Mouse (Mus musculus) adrenal gland, adult (tissue): ENCODE measurements at regions not wholly inside any gene's neighbourhood (a gene's known extent, or its start where the extent isn't known, plus 50 kb on each side); places are given as distances from the start of the nearest gene placed in this dataset.

Experiments
- DNase-seq, 2 experiments: peaks; one replicate each; pipeline ENCODE4 v3.0.0; 2022 to 2023; ENCODE audit warnings: low spot score in 1 of 2; ENCODE audit not compliant: inconsistent age in 2 of 2

GRCm38 (mm10) chr17:60018752-60019323 is 1005.7 kb upstream of the Nudt12 start:
- no peak for DNase-seq

GRCm38 (mm10) chr17:59997952-59998351 is 984.8 kb upstream of the Nudt12 start:
- DNase-seq, result no peak

DNA sequence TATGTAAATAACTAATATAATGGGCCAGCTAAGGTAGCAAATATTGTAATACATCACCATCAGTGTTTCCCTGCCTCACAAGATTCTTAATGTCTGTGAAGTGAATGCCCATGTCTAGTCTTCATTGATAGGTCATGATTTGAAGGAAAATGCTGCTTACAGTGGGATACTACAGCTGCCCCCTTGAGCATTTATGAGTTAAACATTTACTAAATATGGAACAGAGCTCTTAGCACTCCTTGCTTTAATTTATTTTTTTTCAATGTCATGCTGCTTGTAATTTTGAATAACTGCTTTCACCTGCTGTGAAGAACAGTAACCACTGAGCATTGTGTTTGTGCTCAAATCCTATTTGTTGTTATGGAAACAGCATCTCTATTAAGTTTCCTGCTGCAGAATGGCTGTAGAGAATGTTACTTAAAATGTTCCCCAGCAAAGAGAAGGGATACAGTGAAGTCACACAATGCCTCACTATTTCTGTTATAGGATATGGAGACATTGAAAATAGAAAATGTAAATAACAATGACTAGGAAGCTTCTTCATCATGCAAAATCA is 966.2 kb upstream of the Nudt12 start:
- DNase-seq, result no peak

DNA sequence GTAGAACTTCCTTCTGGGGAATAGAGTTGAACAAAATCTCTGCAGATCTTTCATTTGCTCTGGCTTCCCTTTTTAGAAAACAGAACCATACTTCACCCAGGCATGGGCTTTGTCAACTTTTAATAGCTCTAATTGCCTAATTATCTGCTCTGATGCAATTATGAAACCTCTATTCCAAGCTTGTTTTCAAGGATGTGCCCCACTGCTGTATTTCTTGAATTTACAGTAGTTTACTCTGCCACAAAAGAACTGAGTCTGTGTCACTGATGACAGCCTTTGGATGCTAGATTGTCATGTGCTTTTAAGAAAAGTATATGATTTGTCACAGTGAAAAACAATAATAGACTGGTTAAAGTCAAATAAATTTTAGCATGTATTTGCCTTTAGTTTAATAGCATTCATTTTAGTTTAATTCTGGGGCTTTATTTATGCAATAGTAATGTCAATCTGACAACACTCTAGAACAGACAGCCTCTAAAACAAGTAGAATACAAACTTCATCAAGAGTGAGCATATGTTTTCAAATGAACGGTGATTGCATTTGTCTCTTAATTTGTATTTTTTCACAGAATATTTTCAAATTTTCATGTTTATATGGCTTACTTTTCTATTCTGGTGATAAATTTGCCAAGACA is 964.1 kb upstream of the Nudt12 start:
- DNase-seq, result peak in 1 of 2 experiments; percentile 24

- no peak for DNase-seq
Measured at GRCm38 (mm10) chr17:59967383-59967782, 954.2 kb upstream of the Nudt12 start.

DNA sequence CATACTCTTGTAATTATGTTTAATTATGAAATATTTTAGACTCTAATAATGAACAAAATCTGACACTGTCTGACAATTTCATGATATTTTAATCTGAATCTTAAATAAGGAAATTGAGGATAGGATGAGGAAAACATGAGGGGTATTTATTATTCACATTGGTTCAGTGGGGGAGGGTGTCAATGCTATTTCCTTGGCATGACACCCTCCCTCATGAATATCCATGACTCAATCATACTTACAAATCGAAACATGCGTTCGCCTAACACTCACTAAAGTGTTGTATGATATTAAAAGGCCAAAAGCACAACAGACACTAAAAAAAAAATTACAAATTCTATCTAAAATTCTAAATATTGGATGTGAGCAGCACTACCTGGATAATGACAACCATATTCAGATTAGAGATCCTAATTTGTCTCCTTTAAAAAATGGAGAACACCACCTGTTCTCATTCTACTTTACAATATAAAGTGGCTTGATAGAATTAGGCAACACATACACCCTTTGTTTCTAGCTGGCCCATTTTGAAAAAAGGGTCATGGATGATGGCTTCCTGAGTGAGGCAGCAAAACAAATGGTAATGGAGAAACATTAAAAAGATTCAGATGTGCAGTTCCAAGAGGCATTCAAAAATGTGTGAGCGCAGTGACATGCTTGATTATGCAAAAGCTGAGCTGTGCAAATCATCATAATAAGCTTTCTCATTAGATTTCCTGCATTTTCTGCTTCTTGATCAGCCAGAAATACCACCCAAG is 942.3 kb upstream of the Nudt12 start:
- DNase-seq, result no peak

GRCm38 (mm10) chr17:59946433-59946832 is 933.3 kb upstream of the Nudt12 start:
- DNase-seq, result no peak

- no peak for DNase-seq
Measured at GRCm38 (mm10) chr17:59904395-59904794, 891.2 kb upstream of the Nudt12 start.

GRCm38 (mm10) chr17:59877791-59878190 is 864.6 kb upstream of the Nudt12 start:
- DNase-seq, result no peak

DNA sequence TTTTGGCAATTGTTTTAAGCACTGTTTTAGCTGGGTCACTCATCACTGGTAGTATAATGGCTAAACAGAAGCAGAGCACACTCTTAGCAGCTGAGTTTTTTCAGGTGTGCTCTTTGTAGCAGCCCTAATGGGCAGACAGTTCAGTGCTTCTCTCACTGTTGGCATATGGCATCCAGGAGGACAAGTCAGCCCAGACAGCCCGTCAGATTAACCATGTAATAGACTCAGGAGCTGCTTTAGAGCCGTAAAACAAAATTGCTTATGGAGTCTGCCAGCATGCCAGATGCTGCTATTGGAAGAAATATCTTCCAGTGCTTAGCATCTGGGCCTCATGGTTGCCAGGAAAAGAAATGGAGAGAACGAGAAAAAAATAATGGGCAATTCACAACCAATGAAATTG is 835.7 kb upstream of the Nudt12 start:
- no peak for DNase-seq

DNA sequence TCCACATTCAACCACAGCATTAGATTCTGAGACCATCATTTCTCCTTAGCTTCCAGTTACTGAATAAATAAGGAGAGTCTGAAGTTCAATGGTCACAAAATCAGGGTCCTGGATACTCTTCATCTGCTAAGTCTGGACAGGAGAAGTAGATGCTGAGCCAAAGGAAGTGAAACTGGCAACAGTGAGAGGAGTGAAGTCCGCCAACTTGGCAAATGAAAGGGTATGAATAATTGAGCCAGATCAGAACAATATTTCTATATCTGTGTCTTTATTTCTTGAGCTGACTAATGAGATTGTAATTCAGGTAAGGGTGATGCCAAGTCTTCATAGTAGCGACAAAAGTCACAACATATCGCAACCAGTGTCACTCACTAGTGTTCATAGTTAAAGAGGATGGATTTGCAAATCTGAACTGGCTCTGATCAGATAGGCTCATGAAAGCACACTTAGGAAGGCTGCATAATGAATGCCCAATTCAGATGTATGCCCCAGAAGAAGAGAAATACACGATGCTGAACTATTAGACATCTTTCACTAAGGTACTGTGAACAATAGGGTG is 832.2 kb upstream of the Nudt12 start:
- DNase-seq, result peak in 1 of 2 experiments; percentile 13

DNA sequence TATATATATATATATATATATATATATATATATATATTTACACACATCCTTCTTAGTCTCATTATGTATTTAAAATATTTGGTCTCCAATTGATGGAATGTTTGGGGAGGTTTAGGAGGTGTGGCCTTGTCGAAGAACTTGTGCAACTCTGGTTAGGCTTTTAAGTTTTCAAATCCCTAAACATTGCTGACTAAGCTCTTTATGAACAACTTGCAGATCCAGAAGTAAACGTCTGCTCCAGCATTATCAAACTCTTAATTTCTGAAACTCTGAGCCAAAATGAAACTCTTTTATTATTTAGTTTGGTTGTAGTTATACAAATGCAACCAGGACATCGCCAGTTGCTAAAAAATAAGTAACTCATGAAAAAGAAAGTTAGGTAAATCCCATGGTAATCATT is 792.7 kb upstream of the Nudt12 start:
- no peak for DNase-seq

GRCm38 (mm10) chr17:59793434-59793833 is 780.3 kb upstream of the Nudt12 start:
- no peak for DNase-seq

DNA sequence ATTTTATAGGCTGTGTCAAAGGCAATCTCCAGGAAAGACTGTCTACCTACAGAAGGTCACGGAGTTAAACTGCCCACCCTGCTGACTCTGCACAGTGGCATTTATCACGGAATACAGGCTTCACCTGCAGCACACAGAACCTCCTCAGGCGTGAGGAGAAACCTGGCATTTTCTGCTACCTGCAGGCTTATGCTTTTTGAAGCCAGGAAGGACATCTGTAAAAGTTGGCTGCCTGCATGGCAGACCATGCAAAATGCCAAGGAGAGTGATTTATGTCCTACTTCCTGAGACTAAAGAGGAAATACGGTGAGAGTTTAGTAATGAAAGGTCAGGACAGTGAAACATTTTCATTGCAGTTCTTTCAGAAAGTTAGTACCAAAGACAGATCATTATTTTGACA is 779.6 kb upstream of the Nudt12 start:
- peak; percentile 5 to 59 for DNase-seq

DNA sequence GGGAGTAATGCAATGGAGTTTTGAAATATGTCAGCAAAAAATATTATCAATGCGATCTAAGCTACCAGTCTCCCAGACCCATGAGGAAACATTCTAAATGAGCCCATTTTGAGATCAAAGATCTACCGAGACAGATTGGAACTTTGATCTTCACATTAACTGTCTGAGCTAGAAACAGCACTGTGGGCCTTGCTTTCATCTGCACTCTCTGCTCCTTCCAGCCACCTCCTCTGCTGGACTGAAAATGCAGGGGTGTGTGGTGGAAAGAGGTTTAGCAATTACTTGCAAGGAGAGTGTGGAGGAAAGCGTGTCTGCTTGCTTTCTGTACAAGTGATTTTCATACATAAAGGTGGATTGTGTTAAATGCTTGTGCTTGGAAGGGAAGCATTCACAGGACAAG is 760.9 kb upstream of the Nudt12 start:
- peak; percentile 5 to 39 for DNase-seq

DNA sequence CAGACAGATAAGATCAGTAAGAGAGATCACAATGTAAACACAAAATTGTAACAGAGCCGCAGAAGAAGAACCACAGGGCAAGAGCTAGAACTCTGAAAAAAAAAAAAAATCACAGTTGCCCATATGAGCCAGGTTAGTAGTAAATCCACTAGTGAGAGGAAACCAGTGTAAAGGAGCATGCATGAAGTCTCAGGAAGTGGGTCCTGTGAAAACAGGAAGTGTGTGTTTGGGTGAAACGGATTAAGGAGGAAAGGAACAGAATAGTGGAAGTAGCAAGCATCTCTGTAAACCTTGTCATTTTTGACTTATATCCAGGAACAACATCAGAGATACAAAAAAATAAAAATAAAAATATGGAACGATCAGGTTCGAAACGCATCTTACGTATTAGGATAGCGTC is 753.4 kb upstream of the Nudt12 start:
- DNase-seq, result no peak

DNA sequence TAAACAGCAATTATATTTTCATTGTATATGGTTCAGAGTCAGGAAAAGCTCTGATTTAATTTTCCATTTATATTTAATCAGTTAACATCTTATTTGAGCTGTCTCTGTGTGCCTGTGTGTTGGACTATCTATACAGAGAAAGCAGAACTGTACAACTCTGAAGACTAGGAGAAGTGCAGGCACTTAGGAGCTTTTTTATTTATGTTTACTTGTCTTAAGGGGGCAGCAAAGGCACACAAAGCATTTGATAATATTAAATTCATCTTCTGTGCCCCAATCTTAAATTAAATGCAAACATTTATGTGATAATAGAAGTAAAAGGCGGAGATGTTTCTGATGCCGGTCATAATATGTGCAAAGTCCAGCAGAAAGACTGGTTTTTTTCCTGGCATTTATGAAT is 751.3 kb upstream of the Nudt12 start:
- DNase-seq, result peak in 1 of 2 experiments; percentile 46

- no peak for DNase-seq
Measured at GRCm38 (mm10) chr17:59762068-59762467, 748.9 kb upstream of the Nudt12 start.

- no peak for DNase-seq
Measured at GRCm38 (mm10) chr17:59760889-59761288, 747.7 kb upstream of the Nudt12 start.

- DNase-seq, result no peak
Measured at GRCm38 (mm10) chr17:59746106-59746505, 732.9 kb upstream of the Nudt12 start.
